Mouse (Mus musculus): ENCODE data around the gene Cdh4.

DNA sequence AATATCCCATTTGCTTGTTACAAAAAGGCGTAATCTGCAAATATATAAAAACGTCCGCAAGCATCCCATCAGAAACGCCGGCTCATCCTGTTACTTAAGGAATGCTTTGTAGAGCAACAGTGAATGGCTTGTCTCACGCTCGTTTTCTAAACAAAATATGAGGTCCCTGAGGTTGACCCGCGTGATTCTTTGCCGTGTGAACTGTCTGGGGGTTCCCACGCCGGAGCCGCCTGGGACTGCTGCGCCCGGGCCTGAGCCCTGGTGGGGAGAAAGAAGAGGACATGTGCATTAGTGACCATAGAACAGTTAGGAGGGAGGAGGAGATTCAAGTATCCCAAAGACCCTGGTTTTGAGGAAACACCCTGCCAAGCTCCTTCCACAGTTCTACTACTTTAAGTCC is 471.1 kb downstream of the Cdh4 start:
- TF ChIP-seq GATA1 (IDR thresholded peaks at IDR 0.05; ENCODE audit: borderline replicate concordance, low read length) (no peak), FLI1 (IDR thresholded peaks at IDR 0.05; ENCODE audit: low read length) (no peak)
